ENCODE assay signal across 14 mouse cellular contexts in the genomic region with DNA sequence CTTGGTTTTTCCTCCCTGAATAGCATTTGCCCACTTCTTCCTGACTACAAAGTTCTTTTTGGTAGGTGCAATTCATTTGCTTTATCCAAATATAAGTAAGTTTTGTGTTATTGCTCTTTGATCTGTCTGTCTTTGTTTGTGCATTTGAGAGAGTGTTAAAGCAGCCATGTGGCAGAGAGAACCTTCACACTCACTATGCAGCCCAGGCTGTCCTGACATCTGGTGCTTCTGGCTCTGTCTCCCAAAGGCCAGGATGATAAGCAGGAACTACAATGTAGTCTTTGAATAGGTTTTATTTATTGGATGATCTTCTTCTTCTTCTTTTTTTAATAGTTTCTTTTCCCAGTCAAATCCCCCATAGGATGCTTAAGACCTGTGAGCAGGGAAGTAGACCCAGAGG.
"Had no signal": no experiment of that assay in that cellular context is flagged by ENCODE, and none has a peak within 500 bp of the region (broad histone marks: within the 10 kb centered on the region; RNA-seq: fewer than 3 reads in every experiment).

No protein-coding gene starts in this region.

- H3K9ac ChIP-seq: intestine, embryonic 15.5 days; limb, embryonic 15.5 days; liver, embryonic 13.5 days; liver, postnatal 0 days; lung, embryonic 15.5 days; neural tube, embryonic 15.5 days had no signal

- H3K27ac ChIP-seq: intestine, embryonic 15.5 days; limb, embryonic 15.5 days; liver, embryonic 13.5 days; lung, embryonic 15.5 days; neural tube, embryonic 15.5 days; stomach, postnatal 0 days had no signal

- H3K4me1 ChIP-seq: intestine, embryonic 15.5 days; limb, embryonic 15.5 days; liver, embryonic 13.5 days; lung, embryonic 15.5 days; neural tube, embryonic 15.5 days had no signal

- ATAC-seq: intestine, embryonic 15.5 days; liver, postnatal 0 days had no signal

- DNase-seq: kidney, adult 18-20 months; kidney, postnatal 14 days; liver, embryonic 13.5 days; liver, postnatal 0 days; midbrain, embryonic 14.5 days; right cerebral cortex, adult 18-20 months; right cerebral cortex, postnatal 25 days; thymus, postnatal 4 days had no signal

- H3K9me3 ChIP-seq: intestine, embryonic 15.5 days; limb, embryonic 15.5 days; liver, embryonic 13.5 days; lung, embryonic 15.5 days; neural tube, embryonic 15.5 days had no signal

- H3K27me3 ChIP-seq: intestine, embryonic 15.5 days; limb, embryonic 15.5 days; liver, embryonic 13.5 days; lung, embryonic 15.5 days; neural tube, embryonic 15.5 days had no signal

- H3K4me3 ChIP-seq: intestine, embryonic 15.5 days; limb, embryonic 15.5 days; liver, embryonic 13.5 days; lung, embryonic 15.5 days; myocyte; neural tube, embryonic 15.5 days had no signal

- H3K36me3 ChIP-seq: intestine, embryonic 15.5 days; limb, embryonic 15.5 days; liver, embryonic 13.5 days; lung, embryonic 15.5 days; neural tube, embryonic 15.5 days had no signal

- H3K4me2 ChIP-seq: intestine, embryonic 15.5 days; limb, embryonic 15.5 days; liver, embryonic 13.5 days; lung, embryonic 15.5 days; neural tube, embryonic 15.5 days had no signal
